Mouse (Mus musculus): ENCODE measurements around the gene Vps37d. TPM values are rescaled to one million over a fixed set of nuclear protein-coding genes. Genes with fewer than 3 reads are reported as not detected.
A peak's percentile ranks its signal among the peaks of the same experiment; 100 is the strongest.

Vps37d gene
- polyA plus RNA-seq, 1 experiment from 2014 or later = 37.0 TPM

GRCm38 (mm10) chr5:135106758-135107256, 28.7 kb upstream of the Vps37d start:
- peak; percentile 86 for ATAC-seq (ENCODE audit: low FRiP score, low read depth)
- H3K36me3 ChIP-seq = no peaks in the 10 kb centered on the region
- no peaks in the 10 kb centered on the region for H3K9me3 ChIP-seq
- peak overlapping the region; percentile 88 for H3K4me2 ChIP-seq (replicated peaks)
- H3K4me1 ChIP-seq = peaks cover 15% of the 10 kb centered on the region
- 0 out of 2 replicates have a peak overlapping the region, but pooled peaks have one; percentile 26 for H3K9ac ChIP-seq
- peaks cover 53% of the 10 kb centered on the region for H3K27me3 ChIP-seq (replicated peaks)
- H3K4me3 ChIP-seq = peak overlapping the region; percentile 40
- under 1% methylated on average over 48 of the region's 48 CpGs for WGBS
- no peak overlapping the region for H3K27ac ChIP-seq

- H3K9ac ChIP-seq = no peak overlapping the region
- peaks cover 38% of the 10 kb centered on the region for H3K27me3 ChIP-seq (replicated peaks)
- peaks cover 15% of the 10 kb centered on the region for H3K4me1 ChIP-seq
- H3K36me3 ChIP-seq = no peaks in the 10 kb centered on the region
- no peak for ATAC-seq (ENCODE audit: low FRiP score, low read depth)
- 68% methylated on average over 11 of the region's 11 CpGs for WGBS
- no peak overlapping the region for H3K27ac ChIP-seq
- H3K4me2 ChIP-seq (replicated peaks) = no peak overlapping the region
- no peak overlapping the region for H3K4me3 ChIP-seq
- H3K9me3 ChIP-seq = no peaks in the 10 kb centered on the region
These were observed 26.1 kb upstream of the Vps37d start for GRCm38 (mm10) chr5:135103999-135104660.

GRCm38 (mm10) chr5:135100981-135101380, 22.9 kb upstream of the Vps37d start:
- Histone ChIP-seq H3K9ac (no peak overlapping the region), H3K27ac (no peak overlapping the region), H3K9me3 (no peaks in the 10 kb centered on the region), H3K4me2 (replicated peaks) (no peak overlapping the region), H3K4me1 (no peaks in the 10 kb centered on the region), H3K27me3 (replicated peaks) (0 out of 2 replicates have a peak, but pooled peaks cover 11% of the 10 kb centered on the region), H3K36me3 (no peaks in the 10 kb centered on the region), H3K4me3 (no peak overlapping the region)
- ATAC-seq (ENCODE audit: low FRiP score, low read depth) = no peak
- 77% methylated on average over 1 of the region's 1 CpGs for WGBS

- Histone ChIP-seq H3K4me3 (no peak within 1 kb of the TSS), H3K9ac (0 out of 2 replicates have a peak within 1 kb of the TSS, but pooled peaks have one; percentile 21), H3K9me3 (no peaks in the 10 kb centered on the region), H3K4me2 (replicated peaks) (peak within 1 kb of the TSS; percentile 32), H3K4me1 (no peaks in the 10 kb centered on the region; the same call in 1 of the 2 replicates), H3K27ac (no peak within 1 kb of the TSS), H3K27me3 (replicated peaks) (peaks cover 52% of the 10 kb centered on the region), H3K36me3 (no peaks in the 10 kb centered on the region)
- WGBS = 3% methylated on average over 39 of the region's 39 CpGs
- ATAC-seq (ENCODE audit: low FRiP score, low read depth) = no peak
These were observed 11.6 kb upstream of the Vps37d start, which contains the start of gene Mlxipl for GRCm38 (mm10) chr5:135089653-135090052. Gene Mlxipl, plus strand, starts transcription at chr5:135089890.

- no peak for ATAC-seq (ENCODE audit: low FRiP score, low read depth)
- Histone ChIP-seq H3K36me3 (no peaks in the 10 kb centered on the region), H3K4me1 (no peaks in the 10 kb centered on the region; the same call in 1 of the 2 replicates), H3K9me3 (no peaks in the 10 kb centered on the region), H3K4me3 (no peak overlapping the region), H3K27me3 (replicated peaks) (peaks cover 50% of the 10 kb centered on the region), H3K27ac (no peak overlapping the region), H3K4me2 (replicated peaks) (no peak overlapping the region), H3K9ac (no peak overlapping the region)
- 69% methylated on average over 4 of the region's 4 CpGs for WGBS
These were observed 8.8 kb upstream of the Vps37d start for GRCm38 (mm10) chr5:135086871-135087270.

GRCm38 (mm10) chr5:135080539-135080938, 2.5 kb upstream of the Vps37d start:
- no peak overlapping the region for H3K9ac ChIP-seq
- no peak overlapping the region for H3K4me3 ChIP-seq
- peaks cover 16% of the 10 kb centered on the region for H3K4me1 ChIP-seq
- H3K27me3 ChIP-seq (replicated peaks) = no peaks in the 10 kb centered on the region; the same call in none of the 2 replicates
- H3K27ac ChIP-seq = no peak overlapping the region
- no peak for ATAC-seq (ENCODE audit: low FRiP score, low read depth)
- H3K36me3 ChIP-seq = peaks cover 8% of the 10 kb centered on the region; the same call in 1 of the 2 replicates
- H3K4me2 ChIP-seq (replicated peaks) = no peak overlapping the region
- H3K9me3 ChIP-seq = no peaks in the 10 kb centered on the region
- 86% methylated on average over 5 of the region's 5 CpGs for WGBS

- Histone ChIP-seq H3K9ac (no peak overlapping the region), H3K27me3 (replicated peaks) (no peaks in the 10 kb centered on the region; the same call in none of the 2 replicates), H3K27ac (no peak overlapping the region), H3K4me1 (peaks cover 16% of the 10 kb centered on the region), H3K9me3 (no peaks in the 10 kb centered on the region), H3K36me3 (peaks cover 11% of the 10 kb centered on the region; the same call in 1 of the 2 replicates), H3K4me3 (no peak overlapping the region), H3K4me2 (replicated peaks) (no peak overlapping the region)
- ATAC-seq (ENCODE audit: low FRiP score, low read depth) = no peak
- 98% methylated on average over 2 of the region's 2 CpGs for WGBS
These were observed 1.5 kb upstream of the Vps37d start for GRCm38 (mm10) chr5:135079578-135079977.

GRCm38 (mm10) chr5:135078482-135078810, 380 bp upstream of the Vps37d start:
- 1% methylated on average over 11 of the region's 11 CpGs for WGBS
- Histone ChIP-seq H3K9ac (0 out of 2 replicates have a peak overlapping the region, but pooled peaks have one; percentile 99), H3K27me3 (replicated peaks) (no peaks in the 10 kb centered on the region; the same call in none of the 2 replicates), H3K4me3 (peak overlapping the region; percentile 92), H3K36me3 (peaks cover 22% of the 10 kb centered on the region), H3K4me1 (peaks cover 25% of the 10 kb centered on the region), H3K27ac (no peak overlapping the region), H3K4me2 (replicated peaks) (peak overlapping the region; percentile 74), H3K9me3 (no peaks in the 10 kb centered on the region)
- peak; percentile 45 for ATAC-seq (ENCODE audit: low FRiP score, low read depth)

GRCm38 (mm10) chr5:135076931-135077505, 1.0 kb downstream of the Vps37d start:
- ATAC-seq (ENCODE audit: low FRiP score, low read depth) = peak; percentile 41; the same call in 1 of the 2 replicates
- 22% methylated on average over 14 of the region's 14 CpGs for WGBS
- Histone ChIP-seq H3K4me1 (peaks cover 31% of the 10 kb centered on the region), H3K27ac (peak overlapping the region; percentile 70; the same call in 1 of the 2 replicates), H3K4me2 (replicated peaks) (peak overlapping the region; percentile 74), H3K9me3 (no peaks in the 10 kb centered on the region), H3K4me3 (peak overlapping the region; percentile 92), H3K36me3 (peaks cover 35% of the 10 kb centered on the region), H3K9ac (peak overlapping the region; percentile 99), H3K27me3 (replicated peaks) (no peaks in the 10 kb centered on the region; the same call in 1 of the 2 replicates)

GRCm38 (mm10) chr5:135076368-135076767, 1.7 kb downstream of the Vps37d start:
- Histone ChIP-seq H3K27ac (no peak overlapping the region), H3K4me1 (peaks cover 31% of the 10 kb centered on the region), H3K4me2 (replicated peaks) (peak overlapping the region; percentile 74), H3K27me3 (replicated peaks) (no peaks in the 10 kb centered on the region; the same call in 1 of the 2 replicates), H3K4me3 (peak overlapping the region; percentile 92), H3K36me3 (peaks cover 37% of the 10 kb centered on the region), H3K9me3 (no peaks in the 10 kb centered on the region), H3K9ac (peak overlapping the region; percentile 99; the same call in 1 of the 2 replicates)
- 89% methylated on average over 14 of the region's 14 CpGs for WGBS
- no peak for ATAC-seq (ENCODE audit: low FRiP score, low read depth)

- ATAC-seq (ENCODE audit: low FRiP score, low read depth) = no peak
- H3K4me1 ChIP-seq = peaks cover 31% of the 10 kb centered on the region
- WGBS = 78% methylated on average over 4 of the region's 4 CpGs
- H3K9ac ChIP-seq = no peak overlapping the region
- no peak overlapping the region for H3K4me2 ChIP-seq (replicated peaks)
- H3K9me3 ChIP-seq = no peaks in the 10 kb centered on the region
- H3K27me3 ChIP-seq (replicated peaks) = no peaks in the 10 kb centered on the region; the same call in 1 of the 2 replicates
- H3K36me3 ChIP-seq = peaks cover 37% of the 10 kb centered on the region
- no peak overlapping the region for H3K4me3 ChIP-seq
- no peak overlapping the region for H3K27ac ChIP-seq
These were observed 2.4 kb downstream of the Vps37d start for GRCm38 (mm10) chr5:135075655-135076054.
